Mouse (Mus musculus): ENCODE results near the gene Ccdc93. TPM values are rescaled to one million over a fixed set of nuclear protein-coding genes. Genes with fewer than 3 reads are reported as not detected.

Ccdc93 gene
- total and polyA plus RNA-seq, 3 experiments, result 21.3 to 21.5 TPM; not detected in 1

DNA sequence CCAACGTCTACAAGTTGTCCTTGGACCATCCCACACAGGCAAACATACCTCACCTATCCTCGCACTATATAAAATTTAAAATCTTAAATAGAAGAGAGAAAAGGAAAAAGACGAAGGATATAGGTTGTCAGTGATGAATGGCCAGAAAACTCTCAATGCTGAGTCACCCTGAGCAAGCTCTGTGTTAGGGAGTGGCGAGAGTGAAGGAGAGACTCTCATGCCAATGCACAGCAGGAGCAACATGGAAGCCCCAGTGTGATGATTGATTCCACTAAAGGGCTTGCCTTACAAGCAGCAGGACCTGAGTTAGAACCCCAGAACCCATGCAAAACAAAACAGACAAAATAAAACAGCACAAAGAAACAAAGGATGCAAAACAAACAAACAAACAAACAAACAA, 32.6 kb upstream of the Ccdc93 start:
- H3K4me3 ChIP-seq (ENCODE audit: control insufficient read depth in 1 of 2, insufficient read depth in 1 of 2, low read depth in 2 of 2, low read length in 2 of 2), result no peak overlapping the region
- H3K27me3 ChIP-seq (ENCODE audit: control insufficient read depth in 1 of 2, insufficient read depth in 2 of 2, low read length in 2 of 2), result peaks cover 0 to 2% of the 10 kb centered on the region in 2 experiments; a peak in 2 of 4 replicates
- H3K36me3 ChIP-seq (ENCODE audit: control insufficient read depth in 1 of 2, insufficient read depth in 2 of 2, low read length in 2 of 2), result no peaks in the 10 kb centered on the region; a peak in 1 of 4 replicates
- DNase-seq (ENCODE audit: low read depth, low spot score), result no peak
- no peaks in the 10 kb centered on the region; a peak in 1 of 4 replicates for H3K4me1 ChIP-seq (ENCODE audit: control insufficient read depth in 1 of 2, insufficient read depth in 2 of 2, low read length in 2 of 2)
- TF ChIP-seq RCOR1 (IDR thresholded peaks at IDR 0.05; ENCODE audit: low read depth, low read length) (no peak), RAD21 (IDR thresholded peaks at IDR 0.05; ENCODE audit: low read depth, low read length) (no peak), NRF1 (IDR thresholded peaks at IDR 0.05; ENCODE audit: insufficient read depth, low read depth, low read length, poor library complexity, severe bottlenecking) (no peak), MEF2A (IDR thresholded peaks at IDR 0.05; ENCODE audit: extremely low read depth, insufficient replicate concordance, low read depth, low read length, poor library complexity, severe bottlenecking) (no peak), POLR2AphosphoS2 (IDR thresholded peaks at IDR 0.05; ENCODE audit: low read length) (no peak), POLR2AphosphoS5 (IDR thresholded peaks at IDR 0.05; ENCODE audit: borderline replicate concordance, low read depth, low read length) (no peak), ZC3H11A (IDR thresholded peaks at IDR 0.05; ENCODE audit: low read depth, low read length) (no peak), EP300 (IDR thresholded peaks at IDR 0.05; ENCODE audit: low read depth in 1 of 2, low read length in 2 of 2) (no peak), ELF1 (IDR thresholded peaks at IDR 0.05; ENCODE audit: low read depth, low read length) (no peak), SMC3 (IDR thresholded peaks at IDR 0.05; ENCODE audit: low read depth, low read length) (no peak), ZMIZ1 (IDR thresholded peaks at IDR 0.05; ENCODE audit: low read depth, low read length) (no peak), TBP (IDR thresholded peaks at IDR 0.05; ENCODE audit: low read depth, low read length) (no peak), MXI1 (IDR thresholded peaks at IDR 0.05; ENCODE audit: low read depth, low read length) (no peak), MYB (IDR thresholded peaks at IDR 0.05; ENCODE audit: low read depth, low read length) (no peak), ETS1 (IDR thresholded peaks at IDR 0.05; ENCODE audit: low read depth, low read length) (no peak), MAX (IDR thresholded peaks at IDR 0.05; ENCODE audit: low read length) (no peak), GATA1 (IDR thresholded peaks at IDR 0.05; ENCODE audit: low read depth, low read length) (no peak)
- H3K9ac ChIP-seq (ENCODE audit: control insufficient read depth, low read depth, low read length, poor library complexity, severe bottlenecking), result no peak overlapping the region
- no peaks in the 10 kb centered on the region for H3K79me2 ChIP-seq (ENCODE audit: control insufficient read depth, insufficient read depth, low read length, poor library complexity)
- no peak overlapping the region for H3K27ac ChIP-seq (ENCODE audit: control insufficient read depth, low read depth, low read length)
- no peaks in the 10 kb centered on the region for H3K9me3 ChIP-seq (replicated peaks; ENCODE audit: insufficient read depth, low read length)

DNA sequence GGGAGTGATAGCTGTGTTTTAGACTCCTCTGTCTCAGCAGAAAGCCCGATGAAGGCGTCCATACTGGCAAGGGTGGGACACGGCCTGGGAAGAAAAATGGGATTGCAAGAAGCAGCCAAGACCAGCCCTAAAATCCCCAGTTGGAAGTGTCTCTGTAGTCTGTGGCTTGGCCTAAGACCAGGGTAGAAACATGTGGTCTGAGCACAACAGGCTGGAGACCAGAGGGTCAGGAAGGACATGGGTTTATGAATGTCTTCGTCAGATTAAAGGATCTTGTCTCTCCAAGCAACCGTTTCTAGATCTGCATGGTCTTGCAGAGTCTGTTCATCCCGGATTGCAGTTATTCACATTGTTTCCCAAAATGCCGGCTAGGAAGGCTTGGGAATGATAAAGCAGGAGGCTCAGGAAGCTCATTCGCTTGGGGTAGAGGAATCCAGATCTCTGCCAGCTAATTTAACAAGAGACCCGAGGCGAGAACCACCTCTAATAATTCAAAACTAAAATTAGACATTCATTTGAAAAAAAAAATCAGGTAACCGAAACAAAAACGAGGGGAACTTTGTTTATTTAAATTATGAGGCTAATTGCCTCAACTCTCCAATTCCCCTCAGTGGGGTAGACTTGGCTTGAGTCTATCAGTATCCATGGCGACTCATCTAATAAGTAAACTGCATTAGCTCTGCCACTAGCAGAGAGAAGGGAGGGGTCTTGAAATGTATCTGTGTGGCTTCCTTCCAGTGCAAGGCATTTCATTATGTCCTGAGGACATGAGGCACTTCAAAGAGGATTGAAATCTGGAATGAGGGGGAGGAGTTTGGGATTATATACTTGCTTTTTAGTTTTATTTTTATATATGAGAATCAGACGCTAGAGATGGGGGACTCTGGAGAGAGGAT, 31.6 kb upstream of the Ccdc93 start:
- H3K36me3 ChIP-seq (ENCODE audit: control insufficient read depth in 1 of 2, insufficient read depth in 2 of 2, low read length in 2 of 2), result no peaks in the 10 kb centered on the region; a peak in 1 of 4 replicates
- no peak overlapping the region for H3K4me3 ChIP-seq (ENCODE audit: control insufficient read depth in 1 of 2, insufficient read depth in 1 of 2, low read depth in 2 of 2, low read length in 2 of 2)
- no peaks in the 10 kb centered on the region for H3K79me2 ChIP-seq (ENCODE audit: control insufficient read depth, insufficient read depth, low read length, poor library complexity)
- H3K27ac ChIP-seq (ENCODE audit: control insufficient read depth, low read depth, low read length), result no peak overlapping the region
- H3K4me1 ChIP-seq (ENCODE audit: control insufficient read depth in 1 of 2, insufficient read depth in 2 of 2, low read length in 2 of 2), result no peaks in the 10 kb centered on the region; a peak in 1 of 4 replicates
- H3K9ac ChIP-seq (ENCODE audit: control insufficient read depth, low read depth, low read length, poor library complexity, severe bottlenecking), result no peak overlapping the region
- H3K9me3 ChIP-seq (replicated peaks; ENCODE audit: insufficient read depth, low read length), result no peaks in the 10 kb centered on the region
- TF ChIP-seq SIN3A (IDR thresholded peaks at IDR 0.05; ENCODE audit: low read length) (no peak), ELF1 (IDR thresholded peaks at IDR 0.05; ENCODE audit: low read depth, low read length) (no peak), POLR2A (IDR thresholded peaks at IDR 0.05; ENCODE audit: control insufficient read depth in 1 of 2, insufficient read depth in 1 of 2, low read depth in 1 of 2, low read length in 2 of 2, poor library complexity in 1 of 2) (no peak), HCFC1 (IDR thresholded peaks at IDR 0.05; ENCODE audit: low read depth, low read length) (no peak), ZKSCAN1 (IDR thresholded peaks at IDR 0.05; ENCODE audit: low read depth, low read length) (no peak), NRF1 (IDR thresholded peaks at IDR 0.05; ENCODE audit: insufficient read depth, low read depth, low read length, poor library complexity, severe bottlenecking) (no peak), JUND (IDR thresholded peaks at IDR 0.05; ENCODE audit: low read depth, low read length) (no peak), RCOR1 (IDR thresholded peaks at IDR 0.05; ENCODE audit: low read depth, low read length) (no peak), MAZ (IDR thresholded peaks at IDR 0.05; ENCODE audit: low read depth, low read length) (no peak), EP300 (IDR thresholded peaks at IDR 0.05; ENCODE audit: low read depth in 1 of 2, low read length in 2 of 2) (no peak), TBP (IDR thresholded peaks at IDR 0.05; ENCODE audit: low read depth, low read length) (no peak), BHLHE40 (IDR thresholded peaks at IDR 0.05; ENCODE audit: borderline replicate concordance, low read depth, low read length) (no peak), POLR2AphosphoS5 (IDR thresholded peaks at IDR 0.05; ENCODE audit: borderline replicate concordance, low read depth, low read length) (no peak), MYB (IDR thresholded peaks at IDR 0.05; ENCODE audit: low read depth, low read length) (no peak), CTCF (IDR thresholded peaks at IDR 0.05 in 2 of 3, conservative IDR thresholded peaks at IDR 0.05 in 1 of 3; ENCODE audit: control insufficient read depth in 1 of 3, insufficient read depth in 1 of 3, low read depth in 2 of 3, low read length in 3 of 3, poor library complexity in 1 of 3, severe bottlenecking in 1 of 3) (no peak), MAX (IDR thresholded peaks at IDR 0.05; ENCODE audit: low read length) (no peak), NELFE (IDR thresholded peaks at IDR 0.05; ENCODE audit: low read depth, low read length) (no peak), ETS1 (IDR thresholded peaks at IDR 0.05; ENCODE audit: low read depth, low read length) (no peak), USF2 (IDR thresholded peaks at IDR 0.05; ENCODE audit: borderline replicate concordance in 1 of 2, insufficient read depth in 1 of 2, low read depth in 1 of 2, low read length in 2 of 2) (no peak)
- DNase-seq (ENCODE audit: low read depth, low spot score), result no peak
- peaks cover 0 to 2% of the 10 kb centered on the region in 2 experiments; a peak in 2 of 4 replicates for H3K27me3 ChIP-seq (ENCODE audit: control insufficient read depth in 1 of 2, insufficient read depth in 2 of 2, low read length in 2 of 2)
